Mouse (Mus musculus): ENCODE measurements around the gene Gm47969.

DNA sequence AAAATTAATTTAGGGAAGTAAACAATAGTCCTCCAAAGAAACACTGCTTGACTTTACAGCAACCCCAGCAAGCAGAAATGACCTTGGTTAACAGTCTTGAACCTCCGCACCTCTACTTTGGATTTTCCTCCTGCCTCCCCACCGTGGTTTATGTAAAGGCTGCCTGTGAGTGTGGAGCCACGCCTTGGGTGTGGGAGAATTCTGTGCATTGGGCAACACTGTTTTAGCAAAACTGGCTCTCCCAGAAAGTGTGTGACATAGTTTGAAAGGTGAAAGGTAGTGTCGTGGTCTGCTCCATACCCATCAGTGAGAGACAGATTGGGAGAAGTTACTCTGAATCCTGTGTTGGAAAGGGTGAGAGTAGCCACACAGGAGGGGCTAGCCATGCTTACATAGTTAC lies 5.7 kb upstream of the Gm47969 start:
- TF ChIP-seq TAL1 (IDR thresholded peaks at IDR 0.05; ENCODE audit: low read length), result no peak
- TF ChIP-seq GATA1 (IDR thresholded peaks at IDR 0.05; ENCODE audit: low read length), result no peak
